28 mouse cellular contexts compared by ENCODE assay signal in the genomic region with DNA sequence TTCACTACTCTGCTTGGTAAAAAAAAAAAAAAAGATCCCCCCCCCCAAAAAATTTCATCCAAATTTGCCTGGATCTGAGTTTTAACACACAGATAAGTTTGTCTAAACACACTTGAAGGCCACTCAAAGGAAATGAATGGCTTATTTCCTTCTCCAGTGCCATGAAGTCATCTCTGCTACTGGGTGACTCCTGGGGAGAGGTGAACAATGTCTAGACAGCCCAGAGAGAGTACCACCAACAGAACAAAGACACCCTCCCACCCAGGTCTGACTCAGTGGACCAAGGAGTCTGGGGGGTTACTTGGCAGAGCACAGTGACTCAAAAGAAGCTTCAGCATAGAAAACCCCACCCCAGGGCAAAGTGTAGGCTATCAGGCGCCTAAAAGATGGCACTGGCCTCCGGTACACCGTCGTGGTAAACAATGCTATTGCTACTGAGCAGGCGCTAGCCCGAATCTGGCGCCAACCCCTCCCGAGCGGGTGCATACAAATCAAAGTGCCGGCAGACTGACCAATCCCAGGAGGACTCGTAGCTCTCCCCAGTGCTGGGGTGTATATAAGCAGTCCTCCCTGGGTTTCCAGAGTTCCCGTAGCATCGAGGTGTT. TPM values are rescaled to one million over a fixed set of nuclear protein-coding genes. Genes with fewer than 3 reads are reported as not detected.
"Had no signal": no experiment of that assay in that cellular context is flagged by ENCODE, and none has a peak within 500 bp of the region (broad histone marks: within the 10 kb centered on the region; RNA-seq: fewer than 3 reads in every experiment).

No protein-coding gene starts in this region.

RNA-seq across cellular contexts. Expression of a gene that starts 9.6 kb away (rescaled TPM):
- total RNA-seq: gastrocnemius, adult 18-20 months; gastrocnemius, adult 8-10 months; gastrocnemius, postnatal 14 days; hematopoietic stem cell, adult 5-6 weeks; hindbrain, postnatal 0 days; layer of hippocampus, adult 2 months; layer of hippocampus, postnatal 10 days; layer of hippocampus, postnatal 25 days; left cerebral cortex, adult 2 months; left cerebral cortex, postnatal 36 days had no signal
- polyA plus RNA-seq: gonadal fat pad, adult 2 months; heart, embryonic 11.5 days; heart, embryonic 15.5 days; hindbrain, embryonic 13.5 days; intestine, embryonic 14.5 days; intestine, embryonic 16.5 days; kidney, embryonic 16.5 days; limb, embryonic 10.5 days; limb, embryonic 12.5 days; limb, embryonic 14.5 days had no signal

RNA-seq across cellular contexts. Expression of a gene that starts 46.0 kb away (rescaled TPM):
- total RNA-seq: gastrocnemius, adult 18-20 months; gastrocnemius, postnatal 14 days; heart, adult 18-20 months; heart, adult 8-10 months; heart, postnatal 14 days; heart, postnatal 36 days; layer of hippocampus, adult 2 months had no signal
- polyA plus RNA-seq: gonadal fat pad, adult 2 months; heart, embryonic 13.5 days; heart, embryonic 15.5 days; heart, postnatal 0 days; hindbrain, embryonic 11.5 days; limb, embryonic 12.5 days; liver, embryonic 15.5 days had no signal
